Mouse (Mus musculus) urinary bladder, adult 18-20 months (tissue): ENCODE data around the gene Ap3m1.

ENCODE experiments used
- DNase-seq, 2 experiments: peaks; one replicate each; pipeline ENCODE4 v3.0.0; 2022; ENCODE audit warnings: low spot score in 2 of 2, mixed read lengths in 2 of 2

The Ap3m1 gene

GRCm38 (mm10) chr14:21013800-21014334 lies 38.4 kb downstream of the Ap3m1 start:
- DNase-seq: no peak

GRCm38 (mm10) chr14:20999617-21000016 lies 52.7 kb downstream of the Ap3m1 start:
- DNase-seq: no peak

- no peak for DNase-seq
Measured at GRCm38 (mm10) chr14:20997548-20997947, 54.8 kb downstream of the Ap3m1 start.

GRCm38 (mm10) chr14:20996361-20996760 lies 55.9 kb downstream of the Ap3m1 start:
- no peak for DNase-seq

GRCm38 (mm10) chr14:20995497-20995896 lies 56.8 kb downstream of the Ap3m1 start:
- no peak for DNase-seq

- no peak for DNase-seq
Measured at GRCm38 (mm10) chr14:20994475-20994874, 57.8 kb downstream of the Ap3m1 start.

- DNase-seq: peak in 1 of 2 experiments; percentile 16
Measured at GRCm38 (mm10) chr14:20993067-20993691, 59.1 kb downstream of the Ap3m1 start.

- DNase-seq: no peak
Measured at GRCm38 (mm10) chr14:20991492-20991891, 60.8 kb downstream of the Ap3m1 start.

- no peak for DNase-seq
Measured at GRCm38 (mm10) chr14:20985482-20985881, 66.8 kb downstream of the Ap3m1 start.

GRCm38 (mm10) chr14:20983832-20984231 lies 68.5 kb downstream of the Ap3m1 start:
- no peak for DNase-seq
